Mouse (Mus musculus): Measurements from ENCODE around the gene Dis3.

DNA sequence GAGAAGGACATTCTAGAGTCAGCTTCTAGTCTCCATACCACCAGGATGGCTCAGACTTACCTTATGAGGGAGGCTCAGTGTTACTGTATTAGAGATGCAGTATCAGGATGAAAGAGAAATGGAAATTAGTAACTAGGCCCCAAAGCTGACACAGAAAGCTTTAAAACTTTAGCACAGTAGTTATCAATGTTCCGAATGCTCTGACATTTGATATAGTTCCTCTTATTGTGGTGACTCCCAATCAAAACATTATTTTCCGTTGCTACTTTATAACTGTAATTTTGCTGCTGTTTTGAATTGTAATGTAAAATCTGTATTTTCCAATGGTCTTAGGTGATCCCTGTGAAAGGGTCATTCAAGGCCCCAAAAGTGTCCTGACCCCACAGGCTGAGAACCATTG, 7.1 kb upstream of the Dis3 start:
- TF ChIP-seq CTCF (IDR thresholded peaks at IDR 0.05; ENCODE audit: extremely low read depth, insufficient read depth, low read length), result no peak
- no peak for TF ChIP-seq POLR2A (IDR thresholded peaks at IDR 0.05; ENCODE audit: extremely low read depth, insufficient read depth, low read length)

All from cortical plate, adult 2 months (tissue).